Mouse (Mus musculus) heart, postnatal 0 days (tissue): Measurements from ENCODE around the gene Mbd4. TPM values are rescaled to one million over a fixed set of nuclear protein-coding genes. Genes with fewer than 3 reads are reported as not detected.
"Not testable (repeated sequence)": the region's sequence is repeated elsewhere in the genome, so short reads cannot be mapped to it uniquely, and the experiment has no call there.

Experiments used
- ATAC-seq: fragments of 200-750 bp; cut with Nextera tagmentation; 2 replicates; pipeline ENCODE4 v1.8.0; 2017; ENCODE audit warnings: low read depth, moderate number of reproducible peaks, moderate library complexity; ENCODE audit not compliant: insufficient read depth
- DNase-seq: peaks from one replicate; pipeline ENCODE4 v3.0.0-alpha.2; 2016; ENCODE audit warnings: low spot score
- H3K27ac ChIP-seq: fragments of 300-500 bp; sonication (generic); 2 replicates; pipeline ENCODE4 v1.5.1; 2014; ENCODE audit warnings: low read depth, mild to moderate bottlenecking
- H3K27me3 ChIP-seq: fragments of 300-500 bp; sonication (generic); 2 replicates; pipeline ENCODE4 v1.6.1; 2014; ENCODE audit warnings: low read length, mixed read lengths; ENCODE audit not compliant: control insufficient read depth, insufficient read depth
- H3K36me3 ChIP-seq: fragments of 300-500 bp; sonication (generic); replicated peaks from 2 replicates; pipeline ENCODE4 v1.6.1; 2014; ENCODE audit warnings: low read length, mixed read lengths; ENCODE audit not compliant: control insufficient read depth, insufficient read depth
- H3K4me1 ChIP-seq: fragments of 300-500 bp; sonication (generic); 2 replicates; pipeline ENCODE4 v1.6.1; 2014; ENCODE audit warnings: antibody characterized with exemption; ENCODE audit not compliant: control insufficient read depth, insufficient read depth
- H3K4me2 ChIP-seq: fragments of 300-500 bp; sonication (generic); 2 replicates; pipeline ENCODE4 v1.6.1; 2014; ENCODE audit warnings: low read depth, mild to moderate bottlenecking, low read length, moderate library complexity
- H3K4me3 ChIP-seq: fragments of 300-500 bp; sonication (generic); 2 replicates; pipeline ENCODE4 v1.5.1; 2014; ENCODE audit warnings: low read depth, low read length
- H3K9ac ChIP-seq: fragments of 300-500 bp; sonication (generic); replicated peaks from 2 replicates; pipeline ENCODE4 v1.6.1; 2014; ENCODE audit warnings: low read depth, low read length, mixed read lengths
- H3K9me3 ChIP-seq: fragments of 300-500 bp; sonication (generic); replicated peaks from 2 replicates; pipeline ENCODE4 v1.6.1; 2016; ENCODE audit warnings: low read length; ENCODE audit not compliant: control insufficient read depth
- CTCF ChIP-seq: IDR thresholded peaks from 2 replicates; pipeline ENCODE4 v1.5.1; 2016; ENCODE audit warnings: antibody characterized with exemption, control low read depth, low read depth
- EP300 ChIP-seq: IDR thresholded peaks from 2 replicates; pipeline ENCODE4 v1.6.1; 2016; ENCODE audit warnings: antibody characterized with exemption, low read depth
- WGBS: fragments of 180-500 bp; shearing (Covaris S2); extraction: QIAGEN DNeasy Blood & Tissue Kit; methylation state at CpG from one replicate; pipeline ENCODE4 v1.1.7; 2014; 5-methylcytosine and 5-hydroxymethylcytosine counted together
- polyA plus RNA-seq: library from polyadenylated mRNA; unstranded; fragments of >200 nt; fragmentation: Nextera tagmentation; extraction: Ambion mirVana; gene quantifications from 2 replicates; pipeline ENCODE4 v1.2.1, GENCODE M21; 2015
- total RNA-seq: library from RNA; depleted of rRNA; stranded (reverse); fragments of >200 nt; gene quantifications from 2 replicates; pipeline ENCODE4 v1.2.3, GENCODE M21; 2014; ENCODE audit warnings: low replicate concordance

Gene Mbd4
- total and polyA plus RNA-seq, 2 experiments from 2014 or later, result 1.5 to 3.4 TPM

DNA sequence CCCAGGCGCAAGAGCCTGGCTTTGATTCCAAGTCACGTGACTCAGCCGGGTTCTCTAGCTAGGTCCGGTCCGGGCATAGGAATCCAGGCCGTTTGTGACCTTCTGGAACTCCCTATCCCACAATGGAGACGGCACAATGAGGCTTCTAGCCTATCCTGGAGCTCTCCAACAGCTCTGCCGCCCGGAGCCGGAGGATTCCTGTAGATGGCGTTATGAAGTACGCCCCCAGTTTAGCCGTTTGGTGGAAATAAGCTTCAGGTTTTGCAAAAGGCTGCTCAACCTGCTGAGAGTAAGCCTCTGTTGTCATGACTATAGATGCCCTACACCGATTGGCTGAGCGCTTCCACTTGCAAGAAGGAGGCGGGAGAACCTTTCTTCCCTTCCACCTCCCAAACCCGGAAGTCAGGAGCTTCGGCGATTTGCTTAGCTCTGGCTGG lies 15.0 kb downstream of the Mbd4 start, which contains the start of gene Efcab12:
Efcab12 (minus strand) TSS at position 252 of the 437 bp plus-strand sequence.
- Histone ChIP-seq H3K9ac (peak within 1 kb of the TSS; percentile 42; the same call in 1 of the 2 replicates), H3K9me3 (no peaks in the 10 kb centered on the region), H3K27ac (no peak within 1 kb of the TSS), H3K4me3 (peak within 1 kb of the TSS; percentile 51), H3K27me3 (no peaks in the 10 kb centered on the region), H3K36me3 (peaks cover 15% of the 10 kb centered on the region; the same call in 1 of the 2 replicates), H3K4me1 (peaks cover 5% of the 10 kb centered on the region; the same call in 1 of the 2 replicates), H3K4me2 (peak within 1 kb of the TSS; percentile 80)
- DNase-seq (peak; percentile 78), ATAC-seq (peak; percentile 86)
- WGBS, result 3% methylated on average over 19 of the region's 19 CpGs
- TF ChIP-seq EP300, result no peak
- TF ChIP-seq CTCF, result no peak

DNA sequence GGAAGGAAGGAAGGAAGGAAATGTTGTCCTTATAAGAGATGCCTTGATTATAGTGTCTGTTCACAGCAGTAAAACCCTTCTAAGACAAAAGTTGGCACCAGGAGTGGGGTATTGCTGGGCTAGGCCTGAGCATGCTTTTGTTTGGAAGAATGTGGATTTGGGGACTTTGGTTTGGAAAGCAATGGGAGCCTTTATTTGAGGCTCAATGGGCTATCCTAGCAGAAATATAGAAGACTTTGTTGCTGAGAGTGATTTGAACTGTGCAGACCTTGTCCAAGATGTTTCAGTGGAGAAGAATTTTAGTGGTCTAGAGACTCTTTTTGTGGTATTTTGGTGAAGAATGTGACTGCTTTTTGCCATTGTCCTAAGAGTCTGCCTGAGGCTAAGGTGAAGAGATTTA lies 19.3 kb downstream of the Mbd4 start:
- Histone ChIP-seq H3K4me1 (peaks cover 5% of the 10 kb centered on the region; the same call in 1 of the 2 replicates), H3K27me3 (no peaks in the 10 kb centered on the region), H3K4me2 (no peak overlapping the region), H3K9me3 (no peaks in the 10 kb centered on the region), H3K9ac (no peak overlapping the region), H3K4me3 (no peak overlapping the region), H3K36me3 (no peaks in the 10 kb centered on the region), H3K27ac (no peak overlapping the region)
- no peak for DNase-seq
- no peak for ATAC-seq
- TF ChIP-seq EP300, result no peak
- no peak for TF ChIP-seq CTCF

DNA sequence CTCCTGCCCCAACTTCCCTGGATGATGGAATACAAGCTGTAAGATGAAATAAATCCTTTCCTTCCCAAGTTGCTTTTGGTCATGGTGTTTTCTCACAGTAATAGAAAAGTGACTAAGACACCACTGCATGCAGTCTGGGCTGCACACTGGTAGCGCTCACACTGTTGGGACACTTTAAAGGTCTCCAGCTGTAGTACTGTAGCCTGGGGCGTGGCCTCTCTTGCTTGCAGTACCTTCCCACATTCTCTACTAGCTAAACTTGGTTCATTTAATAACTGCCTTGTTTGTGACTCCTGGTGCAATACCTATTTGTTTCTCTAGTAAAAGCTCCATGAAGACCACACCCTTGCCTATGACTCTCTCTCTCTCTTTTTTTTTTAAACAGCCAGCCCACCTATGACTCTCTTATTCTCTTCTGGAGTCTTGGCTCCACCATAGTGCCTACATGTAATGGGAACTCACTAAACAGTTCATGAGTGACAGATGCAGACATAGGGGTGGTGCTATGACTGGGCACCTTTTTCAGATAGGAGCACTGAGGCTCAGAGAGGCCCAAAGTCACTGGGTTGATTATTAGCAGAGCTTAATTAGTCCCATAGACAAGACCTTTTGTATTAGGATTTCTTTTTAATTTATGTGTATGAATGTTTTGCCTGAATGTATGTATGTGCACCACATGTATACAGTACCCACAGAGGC lies 20.9 kb downstream of the Mbd4 start:
- Histone ChIP-seq H3K9ac (no peak overlapping the region), H3K4me2 (no peak overlapping the region), H3K36me3 (no peaks in the 10 kb centered on the region), H3K27ac (no peak overlapping the region), H3K4me1 (no peaks in the 10 kb centered on the region), H3K9me3 (no peaks in the 10 kb centered on the region), H3K27me3 (no peaks in the 10 kb centered on the region), H3K4me3 (no peak overlapping the region)
- DNase-seq (no peak), ATAC-seq (no peak)
- no peak for TF ChIP-seq CTCF
- TF ChIP-seq EP300, result no peak
- 86% methylated on average over 2 of the region's 2 CpGs for WGBS

DNA sequence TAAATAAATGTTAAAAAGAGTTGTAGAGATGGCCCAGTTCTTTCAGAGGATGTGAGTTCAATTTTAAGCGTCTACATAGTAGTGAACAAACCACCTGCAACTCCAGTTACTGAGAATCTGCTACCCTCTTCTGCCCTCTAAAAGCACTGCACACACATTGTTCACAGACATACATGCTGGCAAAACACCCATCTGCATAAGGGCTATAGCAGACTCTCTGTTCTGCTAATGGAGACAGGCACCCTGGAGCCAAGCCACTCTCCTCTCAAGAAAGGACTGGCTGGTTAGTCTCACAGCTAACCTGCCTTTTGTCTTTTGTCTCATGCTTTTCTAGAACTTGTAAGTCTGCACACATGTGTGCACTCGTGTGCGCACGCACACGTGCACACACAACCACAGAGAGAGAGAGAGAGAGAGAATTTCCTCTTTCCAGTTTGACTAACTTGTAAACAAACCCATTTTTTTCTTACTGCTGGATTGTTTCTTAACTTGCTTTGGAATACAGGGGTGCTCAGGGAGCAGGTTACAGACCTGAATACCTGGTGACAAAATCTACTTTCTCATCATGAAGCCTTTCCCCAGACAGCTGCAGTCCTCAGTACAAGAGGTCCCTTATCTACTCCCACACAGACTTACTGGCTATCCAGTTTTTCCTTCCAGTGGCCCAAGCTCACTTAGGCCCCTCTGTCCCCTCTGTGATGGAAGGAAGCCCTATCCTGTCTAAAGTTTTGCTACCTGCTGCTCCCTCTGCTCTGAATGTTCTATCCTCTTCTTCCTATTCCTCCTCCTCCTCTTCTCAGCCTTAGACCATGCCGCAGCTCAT lies 22.2 kb downstream of the Mbd4 start:
- 88% methylated on average over 6 of the region's 6 CpGs for WGBS
- Histone ChIP-seq H3K9ac (no peak overlapping the region), H3K36me3 (no peaks in the 10 kb centered on the region), H3K27me3 (no peaks in the 10 kb centered on the region), H3K4me2 (no peak overlapping the region), H3K4me3 (no peak overlapping the region), H3K9me3 (no peaks in the 10 kb centered on the region), H3K4me1 (no peaks in the 10 kb centered on the region), H3K27ac (no peak overlapping the region)
- TF ChIP-seq CTCF, result no peak
- no peak for TF ChIP-seq EP300
- DNase-seq (no peak), ATAC-seq (no peak)

DNA sequence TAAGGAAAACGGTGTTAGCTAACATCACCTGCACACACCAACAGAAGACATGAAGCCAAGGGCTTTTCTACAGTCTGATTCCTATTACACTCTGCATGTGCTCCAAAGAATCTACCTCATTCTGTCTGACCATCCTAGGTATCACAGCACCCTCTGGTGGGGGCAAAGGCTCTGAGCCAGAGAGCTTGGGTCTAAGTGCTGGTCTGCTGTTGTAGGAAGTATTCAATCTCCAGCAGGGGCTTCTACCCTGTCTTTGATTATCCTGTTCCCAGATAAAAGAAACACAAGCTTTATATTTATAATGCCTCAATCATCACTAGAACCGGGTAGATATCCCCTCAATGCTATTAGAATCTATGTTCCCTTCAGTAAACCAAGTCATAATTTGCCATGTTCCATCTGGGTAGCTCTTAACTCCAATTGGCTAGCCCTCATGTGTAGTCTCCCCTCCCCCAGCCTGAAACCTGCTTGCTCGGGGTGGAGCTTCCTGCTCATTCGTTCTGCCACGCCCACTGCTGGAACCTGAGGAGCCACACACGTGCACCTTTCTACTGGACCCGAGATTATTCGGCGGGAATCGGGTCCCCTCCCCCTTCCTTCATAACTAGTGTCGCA lies 29.2 kb downstream of the Mbd4 start:
- ATAC-seq, result peak; percentile 94
- H3K27ac ChIP-seq, H3K9ac ChIP-seq: not testable (repeated sequence)

More for the DNA sequence above, 29.2 kb downstream of the Mbd4 start:
- WGBS, result 2% methylated on average over 5 of the region's 11 CpGs
- not testable (repeated sequence) for H3K36me3 ChIP-seq, H3K27me3 ChIP-seq, H3K4me1 ChIP-seq, H3K9me3 ChIP-seq
- TF ChIP-seq CTCF, result peak; percentile 82
- peak; percentile 70 for DNase-seq
- Histone ChIP-seq H3K4me3 (peak overlapping the region; percentile 15), H3K4me2 (peak overlapping the region; percentile 47)
